Mouse (Mus musculus): Measurements from ENCODE around the gene Thnsl2.

- TF ChIP-seq EP300 (IDR thresholded peaks at IDR 0.05; ENCODE audit: low read depth in 1 of 2, low read length in 2 of 2) (no peak), CTCF (IDR thresholded peaks at IDR 0.05 in 2 of 3, conservative IDR thresholded peaks at IDR 0.05 in 1 of 3; ENCODE audit: control insufficient read depth in 1 of 3, insufficient read depth in 1 of 3, low read depth in 2 of 3, low read length in 3 of 3, poor library complexity in 1 of 3, severe bottlenecking in 1 of 3) (no peak), MYC (IDR thresholded peaks at IDR 0.05; ENCODE audit: low read depth, low read length) (no peak), ELF1 (IDR thresholded peaks at IDR 0.05; ENCODE audit: low read depth, low read length) (no peak), POLR2A (IDR thresholded peaks at IDR 0.05; ENCODE audit: control insufficient read depth in 1 of 2, insufficient read depth in 1 of 2, low read depth in 1 of 2, low read length in 2 of 2, poor library complexity in 1 of 2) (no peak), E2F4 (IDR thresholded peaks at IDR 0.05; ENCODE audit: borderline replicate concordance, low read depth, low read length) (no peak), NRF1 (IDR thresholded peaks at IDR 0.05; ENCODE audit: insufficient read depth, low read depth, low read length, poor library complexity, severe bottlenecking) (no peak), UBTF (IDR thresholded peaks at IDR 0.05; ENCODE audit: borderline replicate concordance, insufficient read depth, low read depth, low read length) (no peak), GATA1 (IDR thresholded peaks at IDR 0.05; ENCODE audit: low read depth, low read length) (no peak), ZKSCAN1 (IDR thresholded peaks at IDR 0.05; ENCODE audit: low read depth, low read length) (no peak), JUND (IDR thresholded peaks at IDR 0.05; ENCODE audit: low read depth, low read length) (no peak), USF2 (IDR thresholded peaks at IDR 0.05; ENCODE audit: borderline replicate concordance in 1 of 2, insufficient read depth in 1 of 2, low read depth in 1 of 2, low read length in 2 of 2) (no peak), MAX (IDR thresholded peaks at IDR 0.05; ENCODE audit: low read length) (no peak), CHD2 (IDR thresholded peaks at IDR 0.05; ENCODE audit: low read length) (no peak)
Observed at GRCm38 (mm10) chr6:71082084-71082483, 62.2 kb downstream of the Thnsl2 start.

Measured in MEL (cell line).